Mouse (Mus musculus) hindbrain, embryonic 15.5 days (tissue): ENCODE measurements at regions not wholly inside any gene's neighbourhood (a gene's known extent, or its start where the extent isn't known, plus 50 kb on each side); places are given as distances from the start of the nearest gene placed in this dataset.

ENCODE experiments used
- ATAC-seq: fragments of 200-750 bp; cut with Nextera tagmentation; 2 replicates; pipeline ENCODE4 v1.8.0; 2017; ENCODE audit warnings: low read depth, moderate number of reproducible peaks, moderate TSS enrichment; ENCODE audit not compliant: low FRiP score
- H3K27ac ChIP-seq: fragments of 300-500 bp; sonication (generic); replicated peaks from 2 replicates; pipeline ENCODE4 v1.5.1; 2015; ENCODE audit warnings: mild to moderate bottlenecking, inconsistent platforms
- H3K27me3 ChIP-seq: fragments of 300-500 bp; sonication (generic); 2 replicates; pipeline ENCODE4 v1.6.1; 2015; ENCODE audit warnings: control low read depth, inconsistent platforms
- H3K36me3 ChIP-seq: fragments of 300-500 bp; sonication (generic); 2 replicates; pipeline ENCODE4 v1.6.1; 2015; ENCODE audit warnings: control low read depth, inconsistent platforms
- H3K4me1 ChIP-seq: fragments of 300-500 bp; sonication (generic); replicated peaks from 2 replicates; pipeline ENCODE4 v1.6.1; 2015; ENCODE audit warnings: control low read depth, inconsistent platforms
- H3K4me2 ChIP-seq: fragments of 300-500 bp; sonication (generic); 2 replicates; pipeline ENCODE4 v1.6.1; 2015; ENCODE audit warnings: moderate library complexity, mild to moderate bottlenecking, inconsistent platforms
- H3K4me3 ChIP-seq: fragments of 300-500 bp; sonication (generic); 2 replicates; pipeline ENCODE4 v1.5.1; 2015; ENCODE audit warnings: mild to moderate bottlenecking, inconsistent platforms
- H3K9ac ChIP-seq: fragments of 300-500 bp; sonication (generic); 2 replicates; pipeline ENCODE4 v1.6.1; 2015; ENCODE audit warnings: inconsistent platforms
- H3K9me3 ChIP-seq: fragments of 300-500 bp; sonication (generic); 2 replicates; pipeline ENCODE4 v1.6.1; 2016; ENCODE audit warnings: control low read depth, inconsistent platforms
- WGBS: fragments of 180-500 bp; shearing (Covaris S2); methylation state at CpG from one replicate; pipeline ENCODE4 v1.1.7; 2015; 5-methylcytosine and 5-hydroxymethylcytosine counted together

DNA sequence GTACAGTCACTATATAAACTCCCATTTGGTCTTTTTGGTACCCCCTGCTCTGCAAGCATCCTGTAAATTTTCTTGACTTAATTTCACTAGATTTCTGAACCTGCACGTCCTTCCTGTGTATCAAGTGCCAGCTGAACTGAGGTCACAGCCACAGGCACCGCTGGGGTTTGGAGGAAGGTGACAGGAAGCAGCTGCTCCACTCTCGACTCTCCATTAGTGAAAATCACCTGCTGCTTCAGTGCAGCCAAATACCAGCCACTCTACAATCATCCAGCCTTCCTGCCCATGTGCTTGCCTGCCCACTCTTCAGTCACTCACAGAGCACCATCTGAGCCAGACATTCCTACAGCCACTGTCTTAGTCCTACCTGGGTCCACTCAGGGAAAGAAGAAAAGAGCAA is 364.3 kb upstream of the 2610301B20Rik start:
- Histone ChIP-seq H3K36me3 (no peaks in the 10 kb centered on the region), H3K4me1 (no peaks in the 10 kb centered on the region), H3K9me3 (no peaks in the 10 kb centered on the region), H3K4me2 (no peak overlapping the region), H3K27ac (no peak overlapping the region), H3K27me3 (no peaks in the 10 kb centered on the region), H3K9ac (no peak overlapping the region), H3K4me3 (no peak overlapping the region)
- WGBS: 71% methylated on average over 3 of the region's 3 CpGs
- no peak for ATAC-seq

DNA sequence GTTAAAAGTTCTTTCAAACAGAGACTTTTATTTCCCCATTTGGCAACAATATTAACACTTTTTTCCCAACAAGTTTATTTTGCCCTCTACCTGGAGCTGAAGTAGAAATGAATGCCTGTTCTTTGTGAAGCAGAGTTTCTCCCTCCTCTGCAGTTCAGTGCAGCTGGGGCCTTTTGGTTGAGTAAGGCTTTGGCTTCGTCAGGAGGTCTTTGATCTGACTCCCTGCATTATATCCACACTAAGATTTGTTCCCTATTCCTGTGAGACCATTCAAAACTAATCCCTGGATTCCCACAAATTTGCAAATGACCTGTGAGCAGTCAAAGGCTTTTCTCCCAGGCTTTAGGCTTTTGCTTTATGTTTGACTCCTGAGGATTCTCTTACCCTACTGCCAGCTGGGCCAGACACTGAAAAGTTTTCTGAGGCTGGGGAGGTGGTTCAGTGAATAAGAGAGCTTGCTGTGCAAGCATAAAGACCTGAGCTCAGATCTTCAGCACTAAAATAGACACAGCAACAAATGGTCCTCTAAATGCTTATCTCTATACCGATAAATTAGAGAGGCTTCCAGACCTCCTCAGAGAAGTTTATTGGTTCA is 323.5 kb upstream of the 2610301B20Rik start:
- no peaks in the 10 kb centered on the region for H3K27me3 ChIP-seq
- H3K9ac ChIP-seq: no peak overlapping the region
- H3K4me2 ChIP-seq: no peak overlapping the region
- H3K36me3 ChIP-seq: no peaks in the 10 kb centered on the region
- WGBS: 20% methylated on average over 2 of the region's 2 CpGs
- no peak for ATAC-seq
- H3K9me3 ChIP-seq: no peaks in the 10 kb centered on the region
- no peak overlapping the region for H3K27ac ChIP-seq
- no peaks in the 10 kb centered on the region for H3K4me1 ChIP-seq
- H3K4me3 ChIP-seq: no peak overlapping the region

GRCm38 (mm10) chr4:10553724-10554123 is 320.6 kb upstream of the 2610301B20Rik start:
- Histone ChIP-seq H3K9me3 (no peaks in the 10 kb centered on the region), H3K4me3 (no peak overlapping the region), H3K27me3 (no peaks in the 10 kb centered on the region), H3K4me2 (no peak overlapping the region), H3K27ac (no peak overlapping the region), H3K9ac (no peak overlapping the region), H3K4me1 (no peaks in the 10 kb centered on the region), H3K36me3 (no peaks in the 10 kb centered on the region)
- 92% methylated on average over 5 of the region's 5 CpGs for WGBS
- ATAC-seq: no peak

GRCm38 (mm10) chr4:10560078-10560477 is 314.2 kb upstream of the 2610301B20Rik start:
- H3K4me3 ChIP-seq: no peak overlapping the region
- no peaks in the 10 kb centered on the region for H3K4me1 ChIP-seq
- no peak overlapping the region for H3K9ac ChIP-seq
- no peak overlapping the region for H3K27ac ChIP-seq
- 81% methylated on average over 3 of the region's 3 CpGs for WGBS
- H3K4me2 ChIP-seq: no peak overlapping the region
- H3K36me3 ChIP-seq: no peaks in the 10 kb centered on the region
- no peak for ATAC-seq
- H3K27me3 ChIP-seq: no peaks in the 10 kb centered on the region
- no peaks in the 10 kb centered on the region for H3K9me3 ChIP-seq

DNA sequence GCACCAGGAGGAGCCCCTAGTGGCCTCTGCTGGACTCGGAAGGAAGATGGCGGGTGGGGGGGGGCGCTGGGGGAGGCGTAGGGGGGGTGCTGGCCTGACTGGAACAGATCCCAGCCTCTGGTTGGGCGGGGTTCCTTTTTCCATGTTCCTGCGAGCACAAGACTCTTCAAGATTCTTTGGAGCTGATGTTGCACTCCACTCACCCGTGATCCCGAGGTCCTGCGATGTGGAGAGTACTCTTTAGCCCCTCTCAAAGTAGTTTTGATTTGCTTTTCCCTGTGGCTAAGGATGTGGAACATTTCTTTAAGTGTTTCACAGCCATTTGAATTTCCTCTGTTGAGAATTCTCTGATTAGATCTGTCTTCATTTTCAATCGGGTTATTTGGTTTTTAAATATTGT is 269.8 kb upstream of the 2610301B20Rik start:
- Histone ChIP-seq H3K9me3 (no peaks in the 10 kb centered on the region), H3K36me3 (no peaks in the 10 kb centered on the region), H3K4me2 (no peak overlapping the region), H3K4me3 (no peak overlapping the region), H3K4me1 (no peaks in the 10 kb centered on the region), H3K27me3 (no peaks in the 10 kb centered on the region), H3K27ac (no peak overlapping the region), H3K9ac (no peak overlapping the region)
- 84% methylated on average over 10 of the region's 10 CpGs for WGBS
- ATAC-seq: no peak

DNA sequence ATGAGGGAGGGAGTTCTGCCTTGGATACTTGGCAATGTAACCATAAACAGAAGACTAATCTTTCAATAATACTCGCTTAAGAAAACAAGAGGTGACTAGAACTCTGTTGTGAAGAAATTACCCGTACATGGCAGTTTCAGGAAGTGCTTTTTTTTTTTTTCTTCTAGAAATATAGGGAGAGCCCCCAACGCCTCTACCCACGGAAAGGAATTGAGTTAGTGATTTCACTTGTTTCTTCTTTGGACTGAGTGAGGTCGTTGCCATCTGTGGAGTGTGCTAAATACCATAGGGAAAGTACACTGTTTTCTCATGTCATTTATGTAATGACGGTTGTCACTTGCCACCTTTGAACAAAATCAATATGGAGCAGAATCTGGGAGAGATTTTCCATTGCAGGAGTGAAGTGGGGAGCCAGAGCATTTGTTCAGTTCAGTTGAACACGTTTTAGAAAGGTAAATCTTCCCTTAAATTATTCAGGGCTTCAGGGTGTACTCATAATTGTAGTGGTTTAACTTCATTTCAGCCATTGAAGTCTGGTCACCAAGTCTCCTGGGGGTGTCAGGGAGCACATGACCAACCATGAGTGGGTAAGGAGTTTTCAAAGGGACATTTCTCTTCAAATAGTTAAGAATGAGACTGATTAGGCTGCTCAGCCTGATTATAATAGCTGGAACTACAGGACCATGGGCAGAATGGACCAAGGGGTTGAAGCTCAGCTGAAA is 266.3 kb upstream of the 2610301B20Rik start:
- no peaks in the 10 kb centered on the region for H3K36me3 ChIP-seq

DNA sequence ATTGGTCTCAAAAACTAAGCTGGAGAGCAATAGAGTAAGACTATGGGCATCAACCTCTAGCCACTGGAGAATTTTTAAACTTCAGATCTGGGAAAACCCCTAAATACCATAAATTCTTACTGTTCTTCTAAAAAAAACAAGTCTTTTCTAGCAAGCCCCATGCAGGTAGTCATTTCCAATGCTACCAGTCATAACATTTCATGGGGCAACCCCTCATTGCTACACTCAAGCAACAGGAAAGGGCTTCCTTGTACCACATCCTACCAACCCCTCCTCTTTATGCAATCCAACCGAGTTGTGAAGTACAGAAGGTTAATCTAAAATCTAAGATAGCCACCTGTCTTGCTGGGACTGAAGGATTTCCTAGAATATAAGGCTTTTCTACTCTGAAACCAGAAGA is 263.5 kb upstream of the 2610301B20Rik start:
- Histone ChIP-seq H3K27me3 (no peaks in the 10 kb centered on the region), H3K4me1 (no peaks in the 10 kb centered on the region), H3K36me3 (no peaks in the 10 kb centered on the region), H3K4me3 (no peak overlapping the region), H3K9ac (no peak overlapping the region), H3K4me2 (no peak overlapping the region), H3K9me3 (no peaks in the 10 kb centered on the region), H3K27ac (no peak overlapping the region)
- WGBS: 64% methylated on average over 1 of the region's 1 CpGs
- ATAC-seq: no peak

More for the DNA sequence above, 266.3 kb upstream of the 2610301B20Rik start:
- Histone ChIP-seq H3K4me3 (no peak overlapping the region), H3K9me3 (no peaks in the 10 kb centered on the region), H3K4me2 (no peak overlapping the region), H3K4me1 (no peaks in the 10 kb centered on the region), H3K27ac (no peak overlapping the region), H3K9ac (no peak overlapping the region), H3K27me3 (no peaks in the 10 kb centered on the region)
- WGBS: 83% methylated on average over 7 of the region's 7 CpGs
- ATAC-seq: no peak
